Mouse (Mus musculus) hindbrain, embryonic 15.5 days (tissue): ENCODE measurements around the gene Rusc2. TPM values are rescaled to one million over a fixed set of nuclear protein-coding genes. Genes with fewer than 3 reads are reported as not detected.

Experiments used
- ATAC-seq: fragments of 200-750 bp; cut with Nextera tagmentation; 2 replicates; pipeline ENCODE4 v1.8.0; 2017; ENCODE audit warnings: low read depth, moderate number of reproducible peaks, moderate TSS enrichment; ENCODE audit not compliant: low FRiP score
- H3K27ac ChIP-seq: fragments of 300-500 bp; sonication (generic); replicated peaks from 2 replicates; pipeline ENCODE4 v1.5.1; 2015; ENCODE audit warnings: mild to moderate bottlenecking, inconsistent platforms
- H3K27me3 ChIP-seq: fragments of 300-500 bp; sonication (generic); 2 replicates; pipeline ENCODE4 v1.6.1; 2015; ENCODE audit warnings: control low read depth, inconsistent platforms
- H3K36me3 ChIP-seq: fragments of 300-500 bp; sonication (generic); 2 replicates; pipeline ENCODE4 v1.6.1; 2015; ENCODE audit warnings: control low read depth, inconsistent platforms
- H3K4me1 ChIP-seq: fragments of 300-500 bp; sonication (generic); replicated peaks from 2 replicates; pipeline ENCODE4 v1.6.1; 2015; ENCODE audit warnings: control low read depth, inconsistent platforms
- H3K4me2 ChIP-seq: fragments of 300-500 bp; sonication (generic); 2 replicates; pipeline ENCODE4 v1.6.1; 2015; ENCODE audit warnings: moderate library complexity, mild to moderate bottlenecking, inconsistent platforms
- H3K4me3 ChIP-seq: fragments of 300-500 bp; sonication (generic); 2 replicates; pipeline ENCODE4 v1.5.1; 2015; ENCODE audit warnings: mild to moderate bottlenecking, inconsistent platforms
- H3K9ac ChIP-seq: fragments of 300-500 bp; sonication (generic); 2 replicates; pipeline ENCODE4 v1.6.1; 2015; ENCODE audit warnings: inconsistent platforms
- H3K9me3 ChIP-seq: fragments of 300-500 bp; sonication (generic); 2 replicates; pipeline ENCODE4 v1.6.1; 2016; ENCODE audit warnings: control low read depth, inconsistent platforms
- WGBS: fragments of 180-500 bp; shearing (Covaris S2); methylation state at CpG from one replicate; pipeline ENCODE4 v1.1.7; 2015; 5-methylcytosine and 5-hydroxymethylcytosine counted together
- polyA plus RNA-seq: library from polyadenylated mRNA; unstranded; fragments of >200 nt; fragmentation: Nextera tagmentation; extraction: Ambion mirVana; gene quantifications from 2 replicates; pipeline ENCODE4 v1.2.1, GENCODE M21; 2015

The Rusc2 gene
- polyA plus RNA-seq = 88.8 and 99.5 TPM in 2 replicates

DNA sequence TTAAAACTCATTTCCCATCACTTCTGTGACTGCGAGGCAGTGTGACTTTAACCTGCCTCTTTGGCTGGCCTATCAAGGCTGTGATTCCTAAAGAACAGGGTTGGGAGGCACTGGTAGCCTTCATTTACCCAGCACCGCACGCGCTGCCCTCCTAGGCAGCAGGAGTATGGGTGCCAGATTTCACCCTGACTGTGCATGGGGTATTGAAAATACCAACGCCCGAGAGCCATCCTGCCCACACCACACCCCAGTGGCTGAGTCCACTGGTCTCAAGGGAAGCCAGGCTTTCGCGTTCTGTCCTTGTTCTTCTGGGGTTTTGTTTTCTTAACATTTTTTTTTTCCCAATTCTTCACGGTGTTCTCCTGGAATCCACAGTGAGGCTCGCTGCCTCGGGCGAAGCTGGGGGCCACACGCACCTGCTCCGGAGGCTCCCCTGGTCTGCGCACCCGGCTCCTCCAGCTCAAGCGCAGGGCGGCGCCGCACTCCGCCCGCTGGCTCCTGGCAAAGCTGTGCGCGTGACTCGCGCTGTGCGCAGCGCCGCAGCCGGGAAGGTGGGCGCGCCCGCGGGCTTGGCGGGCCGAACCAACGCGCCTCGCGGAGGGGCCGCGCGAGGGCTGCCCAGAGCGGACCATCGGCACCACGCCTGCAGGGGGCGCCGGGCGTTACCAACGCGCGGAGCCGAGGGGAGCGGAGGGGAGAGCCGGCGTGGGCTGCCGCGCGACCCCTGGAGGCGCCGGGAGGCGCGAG is at the start of gene Rusc2:
TSS of gene Rusc2 (plus strand) at position 572 of the 747 bp plus-strand sequence.
- no peaks in the 10 kb centered on the region for H3K36me3 ChIP-seq
- peak within 1 kb of the TSS; percentile 91 for H3K4me3 ChIP-seq
- no peaks in the 10 kb centered on the region for H3K9me3 ChIP-seq
- H3K4me1 ChIP-seq = peaks cover 34% of the 10 kb centered on the region
- no peaks in the 10 kb centered on the region for H3K27me3 ChIP-seq
- peak within 1 kb of the TSS; percentile 94 for H3K9ac ChIP-seq
- WGBS = under 1% methylated on average over 55 of the region's 63 CpGs
- H3K27ac ChIP-seq = peak within 1 kb of the TSS; percentile 91
- H3K4me2 ChIP-seq = peak within 1 kb of the TSS; percentile 88
- peak; percentile 95 for ATAC-seq

GRCm38 (mm10) chr4:43334771-43335170 is 47.0 kb upstream of the Rusc2 start:
- H3K4me1 ChIP-seq = no peaks in the 10 kb centered on the region
- H3K9ac ChIP-seq = no peak overlapping the region
- ATAC-seq = no peak
- no peak overlapping the region for H3K4me2 ChIP-seq
- H3K4me3 ChIP-seq = no peak overlapping the region
- no peaks in the 10 kb centered on the region for H3K9me3 ChIP-seq
- no peaks in the 10 kb centered on the region for H3K36me3 ChIP-seq
- H3K27ac ChIP-seq = no peak overlapping the region
- 46% methylated on average over 2 of the region's 2 CpGs for WGBS
- no peaks in the 10 kb centered on the region for H3K27me3 ChIP-seq

- no peak for ATAC-seq
- no peak overlapping the region for H3K4me2 ChIP-seq
- no peak overlapping the region for H3K4me3 ChIP-seq
- H3K27me3 ChIP-seq = no peaks in the 10 kb centered on the region
- no peaks in the 10 kb centered on the region for H3K36me3 ChIP-seq
- no peaks in the 10 kb centered on the region for H3K4me1 ChIP-seq
- H3K9me3 ChIP-seq = no peaks in the 10 kb centered on the region
- H3K27ac ChIP-seq = no peak overlapping the region
- H3K9ac ChIP-seq = no peak overlapping the region
Observed at GRCm38 (mm10) chr4:43336176-43336575, 45.6 kb upstream of the Rusc2 start.

DNA sequence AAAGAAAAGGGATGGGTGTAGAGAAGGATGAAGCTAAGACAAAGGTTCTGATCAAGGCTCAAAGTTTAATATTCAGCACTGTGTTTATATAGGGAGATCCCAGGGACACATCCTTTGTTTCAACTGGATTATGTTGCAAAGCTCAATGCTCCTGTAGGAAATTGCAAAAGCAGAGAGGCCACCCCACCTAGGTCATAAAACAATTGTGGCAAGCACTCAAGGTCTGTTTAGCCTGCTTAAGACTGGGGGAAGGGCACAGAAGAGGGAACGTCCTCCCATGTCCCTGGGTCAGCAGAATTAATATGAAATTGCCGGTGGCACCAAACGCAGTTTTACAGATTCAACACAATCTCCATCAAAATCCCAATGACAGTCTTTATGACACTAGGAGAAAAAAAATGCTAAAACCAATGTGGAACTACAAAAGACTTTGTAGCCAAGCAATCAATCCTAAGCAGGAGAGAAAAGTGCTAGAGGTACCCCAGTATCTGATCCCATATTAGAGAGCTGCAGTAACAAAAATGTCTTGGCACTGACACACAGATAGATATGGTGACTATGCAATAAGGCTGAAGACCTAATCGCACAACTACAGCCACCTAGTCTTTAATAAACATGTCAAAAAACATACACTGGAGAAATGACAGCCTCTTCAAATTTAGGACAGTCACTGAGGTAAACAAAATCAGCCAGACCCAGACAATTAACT is 41.5 kb upstream of the Rusc2 start:
- Histone ChIP-seq H3K27ac (no peak overlapping the region), H3K9me3 (no peaks in the 10 kb centered on the region), H3K27me3 (no peaks in the 10 kb centered on the region), H3K9ac (no peak overlapping the region), H3K4me1 (no peaks in the 10 kb centered on the region), H3K4me3 (no peak overlapping the region), H3K36me3 (no peaks in the 10 kb centered on the region), H3K4me2 (no peak overlapping the region)
- no peak for ATAC-seq
- WGBS = 75% methylated on average over 4 of the region's 4 CpGs

DNA sequence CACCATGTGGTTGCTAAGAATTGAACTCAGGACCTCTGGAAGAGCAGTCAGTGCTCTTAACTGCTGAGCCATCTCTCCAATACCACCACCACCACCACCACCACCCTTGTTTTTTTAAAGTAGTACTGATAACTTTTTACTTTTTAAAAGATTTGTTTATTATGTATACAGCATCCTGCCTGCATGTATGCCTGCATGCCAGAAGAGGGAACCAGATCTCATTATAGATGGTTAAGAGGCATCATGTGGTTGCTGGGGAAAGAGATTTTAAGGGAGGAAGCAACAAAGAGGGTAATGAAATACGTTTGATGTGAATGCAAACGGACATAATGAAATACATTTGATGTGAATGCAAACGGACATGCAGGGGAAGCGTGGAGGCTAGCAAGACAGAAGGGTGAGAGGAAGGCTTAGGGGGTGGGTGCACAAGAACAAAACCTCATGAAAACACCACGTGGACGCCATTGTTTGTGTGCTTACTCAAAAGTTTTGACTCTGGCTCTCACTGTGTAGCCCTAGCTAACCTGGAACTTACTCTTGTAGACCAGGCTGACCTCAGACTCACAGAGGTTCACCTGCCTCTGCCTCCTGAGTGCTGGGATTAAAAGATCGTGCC is 40.4 kb upstream of the Rusc2 start:
- H3K4me3 ChIP-seq = no peak overlapping the region
- no peaks in the 10 kb centered on the region for H3K36me3 ChIP-seq
- no peaks in the 10 kb centered on the region for H3K27me3 ChIP-seq
- no peak for ATAC-seq
- no peak overlapping the region for H3K4me2 ChIP-seq
- H3K27ac ChIP-seq = no peak overlapping the region
- no peaks in the 10 kb centered on the region for H3K9me3 ChIP-seq
- H3K9ac ChIP-seq = no peak overlapping the region
- H3K4me1 ChIP-seq = no peaks in the 10 kb centered on the region
- WGBS = 40% methylated on average over 7 of the region's 7 CpGs

- no peaks in the 10 kb centered on the region for H3K27me3 ChIP-seq
Observed at GRCm38 (mm10) chr4:43342443-43342842, 39.3 kb upstream of the Rusc2 start.

DNA sequence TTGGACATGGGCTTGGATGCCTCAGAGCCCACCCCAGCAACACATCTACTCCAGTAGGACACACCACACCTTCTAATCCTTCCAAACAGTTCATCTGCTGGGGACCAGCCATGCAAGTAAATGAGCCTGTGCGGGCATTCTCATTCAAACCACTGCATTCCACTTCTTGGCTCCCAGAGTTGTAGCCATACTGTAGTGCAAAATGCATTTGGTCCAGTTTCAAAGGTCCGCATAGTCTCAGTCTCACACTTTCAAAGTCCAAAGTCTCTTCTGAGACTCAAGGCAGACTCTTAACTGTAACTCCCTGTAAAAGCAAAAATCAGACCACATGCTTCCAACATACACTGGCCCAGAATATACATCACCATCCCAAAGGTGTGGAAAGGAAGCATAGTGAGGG is 36.8 kb upstream of the Rusc2 start:
- no peak overlapping the region for H3K4me3 ChIP-seq
- H3K4me1 ChIP-seq = no peaks in the 10 kb centered on the region
- no peaks in the 10 kb centered on the region for H3K9me3 ChIP-seq
- no peak overlapping the region for H3K9ac ChIP-seq
- H3K27ac ChIP-seq = no peak overlapping the region
- H3K27me3 ChIP-seq = no peaks in the 10 kb centered on the region
- no peak overlapping the region for H3K4me2 ChIP-seq
- no peaks in the 10 kb centered on the region for H3K36me3 ChIP-seq
- ATAC-seq = no peak
- 90% methylated on average over 2 of the region's 2 CpGs for WGBS

More at GRCm38 (mm10) chr4:43342443-43342842, 39.3 kb upstream of the Rusc2 start:
- Histone ChIP-seq H3K27ac (no peak overlapping the region), H3K9me3 (no peaks in the 10 kb centered on the region), H3K36me3 (no peaks in the 10 kb centered on the region), H3K4me1 (no peaks in the 10 kb centered on the region), H3K4me2 (no peak overlapping the region), H3K4me3 (no peak overlapping the region), H3K9ac (no peak overlapping the region)
- WGBS = 81% methylated on average over 10 of the region's 10 CpGs
- ATAC-seq = no peak

- 86% methylated on average over 5 of the region's 5 CpGs for WGBS
- no peaks in the 10 kb centered on the region for H3K36me3 ChIP-seq
Observed at GRCm38 (mm10) chr4:43349206-43349605, 32.6 kb upstream of the Rusc2 start.

GRCm38 (mm10) chr4:43350038-43350560 is 31.7 kb upstream of the Rusc2 start:
- Histone ChIP-seq H3K27me3 (no peaks in the 10 kb centered on the region), H3K27ac (no peak overlapping the region), H3K4me3 (no peak overlapping the region), H3K4me2 (no peak overlapping the region), H3K9me3 (no peaks in the 10 kb centered on the region), H3K36me3 (no peaks in the 10 kb centered on the region), H3K4me1 (no peaks in the 10 kb centered on the region), H3K9ac (no peak overlapping the region)
- no peak for ATAC-seq
- WGBS = 81% methylated on average over 6 of the region's 6 CpGs

More at GRCm38 (mm10) chr4:43349206-43349605, 32.6 kb upstream of the Rusc2 start:
- Histone ChIP-seq H3K27me3 (no peaks in the 10 kb centered on the region), H3K27ac (no peak overlapping the region), H3K9ac (no peak overlapping the region), H3K4me3 (no peak overlapping the region), H3K9me3 (no peaks in the 10 kb centered on the region), H3K4me1 (no peaks in the 10 kb centered on the region), H3K4me2 (no peak overlapping the region)
- no peak for ATAC-seq

DNA sequence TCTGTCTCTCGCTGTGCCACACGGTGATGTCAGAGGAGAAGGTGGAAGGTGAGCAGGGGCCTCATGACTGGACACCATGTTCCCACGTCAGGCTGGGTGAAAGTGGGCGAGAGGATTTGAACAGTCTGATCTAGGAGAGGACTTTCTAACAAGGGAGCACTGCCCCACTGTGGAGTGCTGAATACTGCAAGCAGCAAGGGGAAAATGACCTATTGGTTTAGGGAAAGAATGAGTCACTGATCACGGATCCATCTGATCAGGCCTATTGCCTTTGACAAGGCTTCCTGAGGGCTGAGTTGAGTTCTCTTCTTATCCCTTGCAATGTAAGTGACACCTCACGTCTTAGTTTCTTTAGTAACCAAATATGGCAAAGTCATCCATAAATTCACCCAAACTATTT is 28.1 kb upstream of the Rusc2 start:
- no peak for ATAC-seq
- WGBS = 87% methylated on average over 6 of the region's 6 CpGs
- no peaks in the 10 kb centered on the region for H3K4me1 ChIP-seq
- H3K36me3 ChIP-seq = no peaks in the 10 kb centered on the region
- H3K4me3 ChIP-seq = no peak overlapping the region
- H3K4me2 ChIP-seq = no peak overlapping the region
- no peak overlapping the region for H3K27ac ChIP-seq
- H3K9me3 ChIP-seq = no peaks in the 10 kb centered on the region
- no peaks in the 10 kb centered on the region for H3K27me3 ChIP-seq
- no peak overlapping the region for H3K9ac ChIP-seq

DNA sequence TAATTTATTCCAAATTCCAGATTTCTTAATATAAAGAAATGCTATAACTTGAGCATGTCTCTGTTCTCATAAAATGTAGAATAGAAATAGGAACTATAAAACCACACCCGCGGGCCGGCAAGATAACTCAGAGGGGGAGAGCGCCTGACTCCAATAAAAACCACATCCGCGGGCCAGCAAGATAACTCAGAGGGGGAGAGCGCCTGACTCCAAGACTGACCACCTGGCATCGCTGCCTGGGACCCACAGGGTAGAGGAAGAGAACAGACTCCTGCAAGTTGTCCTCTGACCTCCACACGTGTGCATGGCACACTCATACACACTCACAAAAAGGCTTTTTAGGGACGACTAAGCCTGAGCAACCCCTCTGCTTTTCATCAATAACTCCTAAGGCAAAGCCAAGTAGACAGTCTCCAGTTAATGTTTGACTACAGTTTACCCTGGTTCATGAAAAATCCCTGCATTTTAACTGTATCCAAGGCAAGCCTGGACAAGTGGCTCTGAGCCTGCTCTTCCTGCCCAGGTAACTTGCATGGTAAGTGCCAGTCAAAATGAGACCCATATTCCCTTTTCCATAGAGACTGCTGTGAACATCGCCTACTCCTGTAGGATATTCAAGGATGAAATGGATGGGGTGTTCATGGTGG is 16.7 kb upstream of the Rusc2 start:
- Histone ChIP-seq H3K9ac (no peak overlapping the region), H3K27ac (no peak overlapping the region), H3K36me3 (no peaks in the 10 kb centered on the region), H3K9me3 (no peaks in the 10 kb centered on the region), H3K27me3 (no peaks in the 10 kb centered on the region), H3K4me3 (no peak overlapping the region), H3K4me2 (no peak overlapping the region), H3K4me1 (no peaks in the 10 kb centered on the region)
- 92% methylated on average over 11 of the region's 11 CpGs for WGBS
- no peak for ATAC-seq

- H3K27me3 ChIP-seq = no peaks in the 10 kb centered on the region
- H3K9me3 ChIP-seq = no peaks in the 10 kb centered on the region
- ATAC-seq = no peak
- no peak overlapping the region for H3K9ac ChIP-seq
- H3K4me1 ChIP-seq = no peaks in the 10 kb centered on the region
- no peak overlapping the region for H3K4me3 ChIP-seq
- WGBS = 90% methylated on average over 5 of the region's 5 CpGs
- no peak overlapping the region for H3K4me2 ChIP-seq
- H3K27ac ChIP-seq = no peak overlapping the region
- no peaks in the 10 kb centered on the region for H3K36me3 ChIP-seq
Observed at GRCm38 (mm10) chr4:43367295-43367694, 14.5 kb upstream of the Rusc2 start.
